Mouse (Mus musculus) small intestine, adult 2 months (tissue): Measurements from ENCODE around the gene Olfr92.

Experiments used
- CTCF ChIP-seq: fragments of 200-500 bp; IDR thresholded peaks from 2 replicates; pipeline ENCODE4 v1.5.1; 2012; ENCODE audit warnings: low read depth, mild to moderate bottlenecking, control low read depth, inconsistent platforms, low read length, moderate library complexity, mixed read lengths; ENCODE audit not compliant: insufficient replicate concordance, insufficient read length; ENCODE audit errors: extremely low read depth
- POLR2A ChIP-seq: fragments of 200-500 bp; IDR thresholded peaks from 2 replicates; pipeline ENCODE4 v1.6.1; 2012; ENCODE audit warnings: low read depth, mild to moderate bottlenecking, control low read depth, inconsistent platforms, low read length, moderate library complexity

GRCm38 (mm10) chr17:37065993-37066392 lies 53.9 kb downstream of the Olfr92 start:
- no peak for TF ChIP-seq CTCF
- TF ChIP-seq POLR2A, result no peak
